Mouse (Mus musculus): ENCODE data around the gene Srpk1.

Gene Srpk1

GRCm38 (mm10) chr17:28556635-28557396, 65.7 kb downstream of the Srpk1 start:
- DNase-seq (ENCODE audit: low read depth, low spot score), result peak; percentile 81

GRCm38 (mm10) chr17:28554021-28554420, 68.5 kb downstream of the Srpk1 start:
- peak; percentile 72 for DNase-seq (ENCODE audit: low read depth, low spot score)

- DNase-seq (ENCODE audit: low read depth, low spot score), result peak; percentile 93
These were observed 69.3 kb downstream of the Srpk1 start for GRCm38 (mm10) chr17:28553040-28553793.

- no peak for DNase-seq (ENCODE audit: low read depth, low spot score)
These were observed 73.4 kb downstream of the Srpk1 start, which contains the start of gene Clpsl2 for GRCm38 (mm10) chr17:28549111-28549510. Gene Clpsl2 (plus strand): TSS chr17:28549411.

GRCm38 (mm10) chr17:28548550-28548949, 74.0 kb downstream of the Srpk1 start:
- DNase-seq (ENCODE audit: low read depth, low spot score), result no peak

GRCm38 (mm10) chr17:28546925-28547324, 75.6 kb downstream of the Srpk1 start:
- DNase-seq (ENCODE audit: low read depth, low spot score), result no peak

GRCm38 (mm10) chr17:28537881-28538280, 84.6 kb downstream of the Srpk1 start:
- peak; percentile 85 for DNase-seq (ENCODE audit: low read depth, low spot score)

Data from ZHBTc4 (cell line).